Mouse (Mus musculus) neural tube, embryonic 11.5 days (tissue): ENCODE data around the gene Dhx33. TPM values are rescaled to one million over a fixed set of nuclear protein-coding genes. Genes with fewer than 3 reads are reported as not detected.

ENCODE experiments used
- ATAC-seq: fragments of 200-750 bp; cut with Nextera tagmentation; 2 replicates; pipeline ENCODE4 v1.8.0; 2017; ENCODE audit warnings: moderate number of reproducible peaks, mild to moderate bottlenecking, moderate TSS enrichment, moderate library complexity; ENCODE audit not compliant: insufficient read depth, low FRiP score, low TSS enrichment
- DNase-seq: peaks from one replicate; pipeline ENCODE4 v3.0.0-alpha.2; 2015; ENCODE audit warnings: low spot score
- H3K27ac ChIP-seq: fragments of 300-500 bp; sonication (generic); 2 replicates; pipeline ENCODE4 v1.5.1; 2014; ENCODE audit warnings: low read depth, mild to moderate bottlenecking, low read length
- H3K27me3 ChIP-seq: fragments of 300-500 bp; sonication (generic); 2 replicates; pipeline ENCODE4 v1.6.1; 2014; ENCODE audit warnings: mild to moderate bottlenecking, low read length, mixed read lengths; ENCODE audit not compliant: control insufficient read depth, insufficient read depth
- H3K36me3 ChIP-seq: fragments of 300-500 bp; sonication (generic); 2 replicates; pipeline ENCODE4 v1.6.1; 2014; ENCODE audit warnings: mild to moderate bottlenecking, low read length, moderate library complexity, mixed read lengths; ENCODE audit not compliant: control insufficient read depth, insufficient read depth
- H3K4me1 ChIP-seq: fragments of 300-500 bp; sonication (generic); 2 replicates; pipeline ENCODE4 v1.6.1; 2014; ENCODE audit warnings: low read length, mixed read lengths; ENCODE audit not compliant: control insufficient read depth, insufficient read depth
- H3K4me2 ChIP-seq: fragments of 300-500 bp; sonication (generic); 2 replicates; pipeline ENCODE4 v1.6.1; 2014; ENCODE audit warnings: low read depth, mild to moderate bottlenecking, moderate library complexity
- H3K4me3 ChIP-seq: fragments of 300-500 bp; sonication (generic); 2 replicates; pipeline ENCODE4 v1.5.1; 2014; ENCODE audit warnings: low read depth, low read length
- H3K9ac ChIP-seq: fragments of 300-500 bp; sonication (generic); 2 replicates; pipeline ENCODE4 v1.6.1; 2014; ENCODE audit warnings: mild to moderate bottlenecking, low read length
- H3K9me3 ChIP-seq: fragments of 300-500 bp; sonication (generic); 2 replicates; pipeline ENCODE4 v1.6.1; 2016; ENCODE audit warnings: low read length; ENCODE audit not compliant: control insufficient read depth
- WGBS: fragments of 180-500 bp; shearing (Covaris S2); extraction: QIAGEN DNeasy Blood & Tissue Kit; methylation state at CpG from one replicate; pipeline ENCODE4 v1.1.7; 2014; 5-methylcytosine and 5-hydroxymethylcytosine counted together
- polyA plus RNA-seq: library from polyadenylated mRNA; unstranded; fragments of >200 nt; fragmentation: Nextera tagmentation; extraction: Ambion mirVana; gene quantifications from 2 replicates; pipeline ENCODE4 v1.2.1, GENCODE M21; 2014

Gene Dhx33
- 21.8 and 22.2 TPM in 2 replicates for polyA plus RNA-seq

DNA sequence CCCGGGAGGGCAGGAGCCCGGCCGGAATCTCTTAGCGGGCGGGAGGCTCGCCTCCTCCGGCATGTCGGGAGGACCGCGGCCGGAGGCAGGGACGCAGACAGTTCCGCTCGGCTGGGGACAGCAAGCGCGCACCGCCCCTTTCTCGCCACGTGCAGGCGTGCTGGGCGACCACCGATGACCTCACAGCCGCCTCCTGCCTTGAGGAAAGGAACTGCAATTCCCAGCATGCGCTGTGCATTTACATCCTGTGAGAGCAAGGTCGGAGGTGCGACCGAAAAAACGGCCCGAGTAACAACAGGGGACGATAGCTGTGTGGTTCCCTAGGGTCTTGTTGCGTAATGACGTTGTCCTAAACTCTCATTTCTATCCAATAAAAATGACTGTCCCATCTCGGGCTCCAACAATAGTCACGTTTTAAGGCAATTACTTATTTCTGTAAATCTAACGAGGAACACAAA, at the start of gene Dhx33:
Dhx33 (minus strand) TSS at position 122 of the 458 bp plus-strand sequence.
- DNase-seq (peak; percentile 94), ATAC-seq (peak; percentile 98)
- Histone ChIP-seq H3K36me3 (peaks cover 5% of the 10 kb centered on the region), H3K9ac (peak within 1 kb of the TSS; percentile 72), H3K4me1 (peaks cover 3% of the 10 kb centered on the region; the same call in 1 of the 2 replicates), H3K27ac (peak within 1 kb of the TSS; percentile 64), H3K9me3 (no peaks in the 10 kb centered on the region), H3K4me2 (peak within 1 kb of the TSS; percentile 46), H3K27me3 (no peaks in the 10 kb centered on the region), H3K4me3 (peak within 1 kb of the TSS; percentile 86)
- under 1% methylated on average over 35 of the region's 35 CpGs for WGBS

DNA sequence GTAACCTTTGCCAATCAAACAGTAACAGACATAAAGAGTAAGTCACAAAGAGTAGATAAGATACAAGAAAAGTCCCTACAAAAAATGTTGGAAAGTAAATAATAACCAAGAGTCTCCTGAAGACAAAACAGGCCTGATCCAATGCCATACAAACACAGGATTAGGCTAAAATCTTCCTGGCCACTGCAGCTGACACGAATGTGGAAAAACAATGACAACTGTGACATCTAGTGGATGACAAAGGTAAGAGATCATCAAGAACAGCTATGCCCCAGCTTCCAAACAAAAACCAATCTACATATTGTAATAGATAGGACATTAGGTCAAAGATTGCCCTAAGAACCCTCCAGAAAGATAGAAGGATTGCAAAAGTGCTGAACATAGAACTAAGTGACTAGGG, 48.3 kb upstream of the Dhx33 start:
- no peaks in the 10 kb centered on the region for H3K27me3 ChIP-seq
- no peak overlapping the region for H3K4me2 ChIP-seq
- no peaks in the 10 kb centered on the region for H3K36me3 ChIP-seq
- H3K27ac ChIP-seq, result no peak overlapping the region
- H3K9ac ChIP-seq, result no peak overlapping the region
- H3K4me3 ChIP-seq, result no peak overlapping the region
- ATAC-seq (no peak), DNase-seq (no peak)
- H3K9me3 ChIP-seq, result no peaks in the 10 kb centered on the region
- WGBS, result 12% methylated on average over 1 of the region's 1 CpGs
- H3K4me1 ChIP-seq, result no peaks in the 10 kb centered on the region

DNA sequence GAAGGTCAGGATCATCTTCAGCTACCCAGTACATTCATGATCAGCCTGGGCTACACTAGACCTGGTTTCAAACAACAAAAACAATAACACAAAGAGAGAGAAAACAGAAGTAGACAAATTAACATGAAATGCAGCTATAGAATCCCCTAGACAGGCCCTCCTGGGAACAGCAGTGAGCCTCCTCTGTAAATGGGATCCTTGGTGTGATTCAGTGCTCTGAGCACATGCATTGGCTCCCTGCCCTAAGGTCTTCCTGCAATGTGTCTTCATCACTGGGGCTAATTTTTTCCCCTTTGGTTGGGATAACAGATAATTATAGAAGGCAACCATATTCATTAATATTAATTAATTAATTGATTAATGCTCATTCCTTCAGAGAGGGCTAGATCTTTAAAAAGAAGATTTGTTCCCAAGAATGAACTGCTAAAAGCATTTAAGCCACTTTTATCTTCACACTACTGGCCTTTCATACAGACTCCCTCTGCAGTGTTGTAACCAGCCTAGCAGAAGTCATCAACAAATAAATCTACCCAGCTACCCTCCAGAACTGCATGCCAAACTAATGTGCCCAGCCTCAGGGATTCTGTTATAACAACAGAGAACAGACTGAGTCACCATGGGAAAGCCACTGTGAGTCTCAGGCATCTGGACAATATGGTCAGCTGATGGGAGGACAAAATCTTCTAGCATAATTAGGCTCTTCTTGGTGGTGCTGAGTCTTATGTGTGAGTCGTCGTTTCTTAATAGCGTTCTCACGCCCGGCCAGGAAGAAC, 35.5 kb upstream of the Dhx33 start:
- H3K4me1 ChIP-seq, result no peaks in the 10 kb centered on the region
- ATAC-seq, result no peak
- no peaks in the 10 kb centered on the region for H3K9me3 ChIP-seq
- no peak overlapping the region for H3K4me3 ChIP-seq
- no peak overlapping the region for H3K9ac ChIP-seq
- no peak for DNase-seq
- no peaks in the 10 kb centered on the region for H3K36me3 ChIP-seq
- no peak overlapping the region for H3K27ac ChIP-seq
- 97% methylated on average over 5 of the region's 5 CpGs for WGBS
- no peaks in the 10 kb centered on the region for H3K27me3 ChIP-seq
- no peak overlapping the region for H3K4me2 ChIP-seq

DNA sequence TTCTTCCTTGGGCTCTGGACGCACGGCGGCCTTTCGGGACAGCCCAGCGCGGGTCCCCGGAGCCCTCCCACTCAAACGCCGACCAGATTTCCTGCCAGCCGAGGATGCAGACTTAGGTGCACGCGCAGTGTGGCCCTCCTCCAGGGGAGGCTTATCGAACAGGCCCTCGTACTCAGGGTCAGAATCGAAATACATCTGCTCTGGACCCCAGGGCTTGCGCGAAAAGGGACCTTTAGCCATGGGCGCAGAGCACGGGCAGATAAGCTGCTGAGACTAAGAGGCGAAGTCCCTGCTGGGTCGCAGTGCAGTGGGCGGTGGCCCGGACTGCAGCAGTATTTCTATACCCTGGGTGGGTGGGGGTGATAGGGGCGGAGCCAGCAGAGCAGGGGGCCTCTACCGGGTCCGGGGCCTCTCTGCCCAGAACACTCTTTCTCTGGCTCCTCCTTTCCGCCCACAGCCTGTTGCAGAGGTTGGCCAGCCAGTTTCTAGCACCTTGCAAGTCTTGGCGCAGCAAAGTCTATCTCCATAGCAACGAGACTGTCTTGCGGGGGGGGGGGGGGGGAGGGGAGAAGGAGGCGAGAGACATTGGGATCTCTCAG, 29.0 kb upstream of the Dhx33 start, which contains the start of gene 6330403K07Rik:
6330403K07Rik (minus strand) TSS at position 351 of the 599 bp plus-strand sequence.
- peak within 1 kb of the TSS; percentile 57 for H3K4me2 ChIP-seq
- H3K27me3 ChIP-seq, result no peaks in the 10 kb centered on the region
- H3K27ac ChIP-seq, result peak within 1 kb of the TSS; percentile 72
- H3K4me1 ChIP-seq, result 0 out of 2 replicates have a peak, but pooled peaks cover 6% of the 10 kb centered on the region
- H3K36me3 ChIP-seq, result 0 out of 2 replicates have a peak, but pooled peaks cover 1% of the 10 kb centered on the region
- DNase-seq (peak; percentile 86), ATAC-seq (peak; percentile 94)
- peak within 1 kb of the TSS; percentile 57 for H3K4me3 ChIP-seq
- no peaks in the 10 kb centered on the region for H3K9me3 ChIP-seq
- peak within 1 kb of the TSS; percentile 72 for H3K9ac ChIP-seq
- WGBS, result under 1% methylated on average over 31 of the region's 31 CpGs

DNA sequence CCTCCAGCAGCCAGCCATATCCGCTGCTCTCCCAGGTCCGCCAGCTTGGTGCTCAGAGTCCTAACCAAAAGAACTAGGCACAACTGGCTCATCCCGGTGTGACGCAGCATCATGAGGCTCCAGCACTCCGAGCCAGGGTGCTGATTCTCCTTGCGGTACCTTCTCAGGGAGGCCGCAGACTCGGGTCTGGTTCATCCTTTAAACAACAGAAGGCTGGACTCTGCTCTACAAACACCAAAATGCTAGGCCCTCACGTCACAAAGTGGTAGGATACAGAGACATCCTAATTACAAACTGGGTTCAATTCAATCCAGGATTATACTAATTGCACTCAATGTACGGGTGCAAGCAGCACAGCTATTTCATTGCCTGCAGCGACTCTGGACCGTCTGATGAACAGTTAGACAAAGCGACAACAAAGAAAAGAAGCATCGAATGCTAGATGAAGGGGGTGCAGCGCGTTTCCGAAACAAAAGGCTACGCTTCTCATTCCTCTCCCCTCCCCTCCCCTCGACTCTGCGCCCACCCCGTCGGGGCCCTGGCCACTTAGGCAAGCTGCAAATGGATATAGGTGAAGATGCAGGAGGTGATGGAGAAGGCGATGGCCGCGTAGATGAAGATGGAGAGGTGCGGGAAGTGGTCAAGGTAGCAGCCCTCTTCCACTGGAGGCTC, 28.4 kb upstream of the Dhx33 start:
- H3K36me3 ChIP-seq, result peaks cover 2% of the 10 kb centered on the region; the same call in 1 of the 2 replicates
- H3K4me2 ChIP-seq, result peak overlapping the region; percentile 57
- no peaks in the 10 kb centered on the region for H3K27me3 ChIP-seq
- H3K4me3 ChIP-seq, result peak overlapping the region; percentile 57
- peak overlapping the region; percentile 72 for H3K27ac ChIP-seq
- ATAC-seq (peak; percentile 46), DNase-seq (peak; percentile 59)
- no peaks in the 10 kb centered on the region for H3K9me3 ChIP-seq
- 7% methylated on average over 26 of the region's 26 CpGs for WGBS
- peak overlapping the region; percentile 72 for H3K9ac ChIP-seq
- 0 out of 2 replicates have a peak, but pooled peaks cover 6% of the 10 kb centered on the region for H3K4me1 ChIP-seq

DNA sequence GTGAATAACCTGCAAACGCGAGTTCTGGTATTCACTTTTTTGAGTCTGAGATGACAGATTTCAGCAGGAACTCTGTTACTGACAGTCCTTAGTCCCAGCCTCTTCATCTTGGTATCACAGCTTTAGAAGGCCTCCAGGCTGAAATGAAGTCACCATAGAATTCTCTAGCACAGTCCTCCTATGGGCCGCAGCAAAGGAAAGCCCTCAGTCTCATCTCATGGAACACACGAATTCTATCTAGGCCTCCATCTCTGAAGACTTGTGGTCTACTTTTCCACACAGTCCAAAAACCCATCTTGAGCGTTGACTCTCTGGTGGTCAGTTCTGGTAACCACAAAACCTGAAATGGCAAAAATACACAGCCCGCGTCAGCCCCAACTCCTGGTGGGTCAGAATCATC, 27.8 kb upstream of the Dhx33 start:
- Histone ChIP-seq H3K9ac (peak overlapping the region; percentile 72), H3K27me3 (no peaks in the 10 kb centered on the region), H3K4me3 (peak overlapping the region; percentile 57), H3K4me1 (0 out of 2 replicates have a peak, but pooled peaks cover 6% of the 10 kb centered on the region), H3K27ac (peak overlapping the region; percentile 72; the same call in 1 of the 2 replicates), H3K9me3 (no peaks in the 10 kb centered on the region), H3K36me3 (peaks cover 2% of the 10 kb centered on the region; the same call in 1 of the 2 replicates), H3K4me2 (peak overlapping the region; percentile 57)
- DNase-seq, result no peak
- ATAC-seq, result no peak
- 78% methylated on average over 7 of the region's 7 CpGs for WGBS

DNA sequence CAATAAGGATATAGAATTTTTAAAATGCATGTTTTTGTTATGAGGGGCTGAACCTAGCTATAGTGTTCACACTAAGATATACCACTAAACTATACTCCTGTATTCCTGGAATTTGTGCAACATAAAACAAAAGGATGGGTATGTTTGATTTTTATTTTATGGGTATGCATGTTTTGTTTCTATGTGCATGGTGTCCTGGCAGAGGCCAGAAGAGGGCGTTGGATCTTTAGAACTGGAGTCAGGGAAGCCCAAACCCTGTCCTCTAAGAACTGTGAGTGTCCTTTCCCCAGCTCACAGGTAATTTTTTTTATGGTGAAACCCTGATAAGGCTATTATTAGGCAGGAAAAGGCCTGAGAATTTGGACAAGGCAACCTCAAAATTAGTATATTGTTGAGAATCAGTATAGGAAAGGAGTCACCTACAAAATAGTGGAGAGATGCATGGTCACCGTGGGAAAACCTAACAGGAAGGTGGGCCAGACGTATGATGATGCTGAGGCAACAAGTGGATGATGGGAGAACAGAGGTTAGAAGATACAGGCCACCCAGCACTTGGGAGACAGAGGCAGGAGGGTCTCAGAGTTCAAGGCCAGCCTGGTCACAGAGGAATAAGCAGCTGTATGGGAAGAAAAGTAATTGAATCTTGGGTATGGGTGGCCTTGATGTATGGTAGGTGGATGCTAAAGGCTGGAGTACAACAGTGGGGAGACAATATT, 25.3 kb upstream of the Dhx33 start:
- Histone ChIP-seq H3K4me1 (0 out of 2 replicates have a peak, but pooled peaks cover 6% of the 10 kb centered on the region), H3K36me3 (peaks cover 12% of the 10 kb centered on the region), H3K4me3 (no peak overlapping the region), H3K9ac (no peak overlapping the region), H3K4me2 (no peak overlapping the region), H3K9me3 (no peaks in the 10 kb centered on the region), H3K27ac (no peak overlapping the region), H3K27me3 (no peaks in the 10 kb centered on the region)
- 80% methylated on average over 3 of the region's 3 CpGs for WGBS
- no peak for ATAC-seq
- no peak for DNase-seq

DNA sequence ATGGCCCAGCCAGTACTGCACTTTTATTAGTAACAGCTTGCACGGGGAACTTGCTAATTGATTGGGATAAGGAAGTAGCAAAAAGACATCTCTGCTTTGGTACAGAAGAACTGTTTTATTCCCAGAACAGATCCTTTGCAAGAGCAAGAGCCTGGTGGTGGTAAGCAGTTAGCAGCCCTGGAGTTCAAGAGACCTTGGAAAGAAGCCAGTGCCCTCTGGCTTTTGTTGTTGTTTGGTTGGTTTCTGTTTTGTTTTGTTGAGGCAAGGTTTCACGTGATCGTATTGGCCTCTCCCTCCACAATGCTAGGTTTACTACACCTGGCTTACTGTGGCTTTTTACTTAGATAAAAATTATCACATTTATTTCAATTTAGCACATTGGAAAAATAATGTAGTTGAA, 24.0 kb upstream of the Dhx33 start:
- Histone ChIP-seq H3K27me3 (no peaks in the 10 kb centered on the region), H3K4me2 (no peak overlapping the region), H3K27ac (no peak overlapping the region), H3K4me1 (0 out of 2 replicates have a peak, but pooled peaks cover 6% of the 10 kb centered on the region), H3K9ac (no peak overlapping the region), H3K9me3 (no peaks in the 10 kb centered on the region), H3K4me3 (no peak overlapping the region), H3K36me3 (peaks cover 14% of the 10 kb centered on the region)
- ATAC-seq, result no peak
- no peak for DNase-seq
- WGBS, result 77% methylated on average over 3 of the region's 3 CpGs
